Mouse (Mus musculus) A20 (cell line): ENCODE measurements at regions not wholly inside any gene's neighbourhood (a gene's known extent, or its start where the extent isn't known, plus 50 kb on each side); places are given as distances from the start of the nearest gene placed in this dataset.
A peak's percentile ranks its signal among the peaks of the same experiment; 100 is the strongest.

Source experiments
- DNase-seq: peaks from one replicate; pipeline ENCODE4 v3.0.0-alpha.2; 2011; ENCODE audit warnings: low read depth, low spot score

- DNase-seq = no peak
Measured at GRCm38 (mm10) chr3:105130228-105130627, 63.6 kb downstream of the 4930564D02Rik start.

GRCm38 (mm10) chr3:105131053-105131452 is 64.4 kb downstream of the 4930564D02Rik start:
- DNase-seq = no peak

GRCm38 (mm10) chr3:105133011-105133410 is 66.4 kb downstream of the 4930564D02Rik start:
- DNase-seq = no peak

GRCm38 (mm10) chr3:105141170-105141971 is 74.7 kb downstream of the 4930564D02Rik start:
- DNase-seq = no peak

- no peak for DNase-seq
Measured at GRCm38 (mm10) chr3:105142631-105143030, 76.0 kb downstream of the 4930564D02Rik start.

GRCm38 (mm10) chr3:105151475-105152157 is 85.0 kb downstream of the 4930564D02Rik start:
- DNase-seq = peak; percentile 29

- no peak for DNase-seq
Measured at GRCm38 (mm10) chr3:105152158-105152541, 85.5 kb downstream of the 4930564D02Rik start.

- DNase-seq = no peak
Measured at GRCm38 (mm10) chr3:105158376-105158775, 91.7 kb downstream of the 4930564D02Rik start.

- DNase-seq = peak; percentile 48
Measured at GRCm38 (mm10) chr3:105165355-105165754, 98.7 kb downstream of the 4930564D02Rik start.

GRCm38 (mm10) chr3:105169117-105169516 is 102.5 kb downstream of the 4930564D02Rik start:
- no peak for DNase-seq

- DNase-seq = no peak
Measured at GRCm38 (mm10) chr3:105171527-105171926, 104.9 kb downstream of the 4930564D02Rik start.

GRCm38 (mm10) chr3:105172054-105172453 is 105.4 kb downstream of the 4930564D02Rik start:
- no peak for DNase-seq

- DNase-seq = no peak
Measured at GRCm38 (mm10) chr3:105191303-105191702, 124.7 kb downstream of the 4930564D02Rik start.

- DNase-seq = no peak
Measured at GRCm38 (mm10) chr3:105191830-105192229, 125.2 kb downstream of the 4930564D02Rik start.

- DNase-seq = no peak
Measured at GRCm38 (mm10) chr3:105200735-105201134, 134.1 kb downstream of the 4930564D02Rik start.

- no peak for DNase-seq
Measured at GRCm38 (mm10) chr3:105209164-105209563, 142.5 kb downstream of the 4930564D02Rik start.

GRCm38 (mm10) chr3:105211023-105211422 is 144.4 kb downstream of the 4930564D02Rik start:
- no peak for DNase-seq

GRCm38 (mm10) chr3:105211726-105212125 is 145.1 kb downstream of the 4930564D02Rik start:
- no peak for DNase-seq

GRCm38 (mm10) chr3:105214867-105215266 is 148.2 kb downstream of the 4930564D02Rik start:
- no peak for DNase-seq

- DNase-seq = no peak
Measured at GRCm38 (mm10) chr3:105215729-105216128, 149.1 kb downstream of the 4930564D02Rik start.

- no peak for DNase-seq
Measured at GRCm38 (mm10) chr3:105219630-105220029, 153.0 kb downstream of the 4930564D02Rik start.

- DNase-seq = no peak
Measured at GRCm38 (mm10) chr3:105220641-105221040, 154.0 kb downstream of the 4930564D02Rik start.

GRCm38 (mm10) chr3:105222925-105223324 is 156.3 kb downstream of the 4930564D02Rik start:
- DNase-seq = no peak
